Mouse (Mus musculus) frontal cortex, postnatal 36 days (tissue): ENCODE measurements at regions not wholly inside any gene's neighbourhood (a gene's known extent, or its start where the extent isn't known, plus 50 kb on each side); places are given as distances from the start of the nearest gene placed in this dataset.
A peak's percentile ranks its signal among the peaks of the same experiment; 100 is the strongest.
"Not testable (repeated sequence)": the region's sequence is repeated elsewhere in the genome, so short reads cannot be mapped to it uniquely, and the experiment has no call there.

Experiments
- DNase-seq, 2 experiments: peaks; one replicate each; pipeline ENCODE4 v3.0.0; 2022; ENCODE audit warnings: low spot score in 2 of 2

- peak; percentile 1 to 18 for DNase-seq
Observed at GRCm38 (mm10) chr10:114265927-114266326, 536.2 kb downstream of the Trhde start.

GRCm38 (mm10) chr10:114241606-114242005, 560.5 kb downstream of the Trhde start:
- DNase-seq = no peak

- DNase-seq = no peak
Observed at GRCm38 (mm10) chr10:114227635-114228034, 574.5 kb downstream of the Trhde start.

GRCm38 (mm10) chr10:114201583-114201982, 600.5 kb downstream of the Trhde start:
- no peak for DNase-seq

- no peak for DNase-seq
Observed at GRCm38 (mm10) chr10:114200939-114201338, 601.2 kb downstream of the Trhde start.

- DNase-seq = no peak
Observed at GRCm38 (mm10) chr10:114186287-114186686, 615.8 kb downstream of the Trhde start.

GRCm38 (mm10) chr10:114143345-114143744, 658.8 kb downstream of the Trhde start:
- not testable (repeated sequence) for DNase-seq

- no peak for DNase-seq
Observed at GRCm38 (mm10) chr10:114137924-114138323, 664.2 kb downstream of the Trhde start.

GRCm38 (mm10) chr10:114137095-114137494, 665.0 kb downstream of the Trhde start:
- DNase-seq = no peak
